Mouse (Mus musculus) intestine, postnatal 0 days (tissue): ENCODE measurements around the gene Calhm1. TPM values are rescaled to one million over a fixed set of nuclear protein-coding genes. Genes with fewer than 3 reads are reported as not detected.

Source experiments
- ATAC-seq: fragments of 200-750 bp; cut with Nextera tagmentation; 2 replicates; pipeline ENCODE4 v1.8.0; 2017; ENCODE audit warnings: mild to moderate bottlenecking, moderate TSS enrichment, moderate library complexity
- H3K27ac ChIP-seq: fragments of 300-500 bp; sonication (generic); 2 replicates; pipeline ENCODE4 v1.5.1; 2014; ENCODE audit warnings: mild to moderate bottlenecking, low read depth, low read length, moderate library complexity
- H3K27me3 ChIP-seq: fragments of 300-500 bp; sonication (generic); replicated peaks from 2 replicates; pipeline ENCODE4 v1.6.1; 2014; ENCODE audit warnings: low read length, mixed read lengths; ENCODE audit not compliant: control insufficient read depth, insufficient read depth
- H3K36me3 ChIP-seq: fragments of 300-500 bp; sonication (generic); 2 replicates; pipeline ENCODE4 v1.6.1; 2014; ENCODE audit warnings: mild to moderate bottlenecking, moderate library complexity; ENCODE audit not compliant: control insufficient read depth, insufficient read depth
- H3K4me1 ChIP-seq: fragments of 300-500 bp; sonication (generic); replicated peaks from 2 replicates; pipeline ENCODE4 v1.6.1; 2014; ENCODE audit warnings: antibody characterized with exemption, low read length, mixed read lengths; ENCODE audit not compliant: control insufficient read depth, insufficient read depth
- H3K4me2 ChIP-seq: fragments of 300-500 bp; sonication (generic); replicated peaks from 2 replicates; pipeline ENCODE4 v1.6.1; 2014; ENCODE audit warnings: low read depth, mild to moderate bottlenecking, moderate library complexity
- H3K4me3 ChIP-seq: fragments of 300-500 bp; sonication (generic); 2 replicates; pipeline ENCODE4 v1.5.1; 2014; ENCODE audit warnings: low read depth, low read length
- H3K9ac ChIP-seq: fragments of 300-500 bp; sonication (generic); 2 replicates; pipeline ENCODE4 v1.6.1; 2014; ENCODE audit warnings: mild to moderate bottlenecking, low read depth, low read length
- H3K9me3 ChIP-seq: fragments of 300-500 bp; sonication (generic); 2 replicates; pipeline ENCODE4 v1.6.1; 2016; ENCODE audit warnings: mixed run types; ENCODE audit not compliant: control insufficient read depth
- CTCF ChIP-seq: sonication (generic); IDR thresholded peaks from 2 replicates; pipeline ENCODE4 v1.5.1; 2016; ENCODE audit warnings: low read depth, mild to moderate bottlenecking, control low read depth, antibody characterized with exemption, moderate library complexity
- WGBS: fragments of 180-500 bp; shearing (Covaris S2); extraction: QIAGEN DNeasy Blood & Tissue Kit; methylation state at CpG from one replicate; pipeline ENCODE4 v1.1.7; 2014; 5-methylcytosine and 5-hydroxymethylcytosine counted together
- polyA plus RNA-seq: library from polyadenylated mRNA; unstranded; fragments of >200 nt; fragmentation: Nextera tagmentation; extraction: Ambion mirVana; gene quantifications from 2 replicates; pipeline ENCODE4 v1.2.1, GENCODE M21; 2015

The Calhm1 gene
- polyA plus RNA-seq, 1 experiment from 2014 or later, result not detected

GRCm38 (mm10) chr19:47135568-47135967 is 8.5 kb downstream of the Calhm1 start:
- H3K27ac ChIP-seq, result no peak overlapping the region
- no peaks in the 10 kb centered on the region for H3K9me3 ChIP-seq
- H3K9ac ChIP-seq, result no peak overlapping the region
- H3K4me1 ChIP-seq, result peaks cover 13% of the 10 kb centered on the region
- H3K36me3 ChIP-seq, result peaks cover 39% of the 10 kb centered on the region
- H3K4me2 ChIP-seq, result no peak overlapping the region
- WGBS, result 90% methylated on average over 17 of the region's 17 CpGs
- no peak overlapping the region for H3K4me3 ChIP-seq
- TF ChIP-seq CTCF, result no peak
- H3K27me3 ChIP-seq, result no peaks in the 10 kb centered on the region
- ATAC-seq, result no peak

- 84% methylated on average over 7 of the region's 7 CpGs for WGBS
- no peak overlapping the region for H3K4me3 ChIP-seq
- H3K9me3 ChIP-seq, result no peaks in the 10 kb centered on the region
- no peak overlapping the region for H3K9ac ChIP-seq
- ATAC-seq, result no peak
- no peak overlapping the region for H3K27ac ChIP-seq
- no peaks in the 10 kb centered on the region for H3K27me3 ChIP-seq
- no peak overlapping the region for H3K4me2 ChIP-seq
- no peak for TF ChIP-seq CTCF
- peaks cover 63% of the 10 kb centered on the region for H3K36me3 ChIP-seq
- peaks cover 10% of the 10 kb centered on the region for H3K4me1 ChIP-seq
These were observed 10.9 kb downstream of the Calhm1 start for GRCm38 (mm10) chr19:47133161-47133560.

- no peaks in the 10 kb centered on the region for H3K4me1 ChIP-seq
- no peak for ATAC-seq
- no peak for TF ChIP-seq CTCF
- 91% methylated on average over 15 of the region's 15 CpGs for WGBS
- no peaks in the 10 kb centered on the region for H3K27me3 ChIP-seq
- H3K4me3 ChIP-seq, result no peak overlapping the region
- H3K9me3 ChIP-seq, result no peaks in the 10 kb centered on the region
- H3K27ac ChIP-seq, result no peak overlapping the region
- peaks cover 88% of the 10 kb centered on the region for H3K36me3 ChIP-seq
- no peak overlapping the region for H3K9ac ChIP-seq
- H3K4me2 ChIP-seq, result no peak overlapping the region
These were observed 13.4 kb downstream of the Calhm1 start for GRCm38 (mm10) chr19:47130551-47131125.

DNA sequence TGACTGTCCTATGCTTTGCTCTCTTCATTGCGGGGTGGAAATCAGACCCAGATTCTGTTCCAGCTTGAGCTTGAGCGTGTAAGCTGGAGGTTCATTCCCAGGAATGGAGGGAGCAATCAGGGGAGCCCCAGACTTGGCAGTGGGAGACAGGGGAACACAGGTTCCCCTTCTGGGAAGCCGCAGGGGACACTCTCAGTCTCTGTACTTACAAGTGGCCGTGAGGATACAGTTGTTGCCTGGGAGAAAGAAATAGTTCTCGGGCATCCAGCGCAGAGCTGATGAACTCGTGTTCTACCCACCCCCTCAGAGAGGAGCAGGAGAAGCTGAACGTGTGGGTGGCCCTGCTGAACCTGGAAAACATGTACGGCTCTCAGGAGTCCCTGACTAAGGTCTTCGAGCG is 15.2 kb downstream of the Calhm1 start:
- peaks cover 90% of the 10 kb centered on the region for H3K36me3 ChIP-seq
- no peaks in the 10 kb centered on the region for H3K4me1 ChIP-seq
- H3K4me3 ChIP-seq, result no peak overlapping the region
- no peaks in the 10 kb centered on the region for H3K9me3 ChIP-seq
- no peak for TF ChIP-seq CTCF
- no peak for ATAC-seq
- WGBS, result 90% methylated on average over 11 of the region's 11 CpGs
- no peak overlapping the region for H3K27ac ChIP-seq
- H3K27me3 ChIP-seq, result no peaks in the 10 kb centered on the region
- H3K4me2 ChIP-seq, result no peak overlapping the region
- no peak overlapping the region for H3K9ac ChIP-seq

DNA sequence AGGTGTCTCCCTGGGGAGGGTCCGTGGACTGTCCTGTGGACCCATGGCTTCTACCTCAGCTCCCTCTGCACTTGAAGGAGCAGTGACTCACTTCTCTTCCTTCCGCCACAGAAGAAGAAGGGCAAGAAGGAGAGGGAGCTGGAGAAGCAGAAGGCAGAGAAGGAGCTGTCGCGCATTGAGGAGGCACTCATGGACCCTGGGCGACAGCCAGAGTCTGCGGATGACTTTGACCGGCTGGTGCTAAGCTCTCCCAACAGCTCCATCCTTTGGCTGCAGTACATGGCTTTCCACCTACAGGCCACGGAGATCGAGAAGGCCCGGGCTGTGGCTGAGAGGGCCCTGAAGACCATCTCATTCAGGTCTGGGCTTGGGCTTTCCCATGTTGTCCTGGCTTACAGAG is 15.9 kb downstream of the Calhm1 start:
- Histone ChIP-seq H3K36me3 (peaks cover 88% of the 10 kb centered on the region), H3K27ac (no peak overlapping the region), H3K27me3 (no peaks in the 10 kb centered on the region), H3K9ac (no peak overlapping the region), H3K4me2 (no peak overlapping the region), H3K4me3 (no peak overlapping the region), H3K9me3 (no peaks in the 10 kb centered on the region), H3K4me1 (no peaks in the 10 kb centered on the region)
- 95% methylated on average over 10 of the region's 10 CpGs for WGBS
- no peak for ATAC-seq
- no peak for TF ChIP-seq CTCF

GRCm38 (mm10) chr19:47122802-47123201 is 21.3 kb downstream of the Calhm1 start:
- H3K36me3 ChIP-seq, result peaks cover 60% of the 10 kb centered on the region
- no peak overlapping the region for H3K4me3 ChIP-seq
- peak; percentile 80 for TF ChIP-seq CTCF
- no peak overlapping the region for H3K9ac ChIP-seq
- H3K4me2 ChIP-seq, result no peak overlapping the region
- no peaks in the 10 kb centered on the region for H3K27me3 ChIP-seq
- no peak overlapping the region for H3K27ac ChIP-seq
- 25% methylated on average over 2 of the region's 2 CpGs for WGBS
- no peaks in the 10 kb centered on the region for H3K4me1 ChIP-seq
- H3K9me3 ChIP-seq, result no peaks in the 10 kb centered on the region
- ATAC-seq, result no peak

- 45% methylated on average over 4 of the region's 4 CpGs for WGBS
- H3K36me3 ChIP-seq, result peaks cover 53% of the 10 kb centered on the region
These were observed 23.0 kb downstream of the Calhm1 start for GRCm38 (mm10) chr19:47121054-47121453.

More at GRCm38 (mm10) chr19:47121054-47121453, 23.0 kb downstream of the Calhm1 start:
- H3K9me3 ChIP-seq, result no peaks in the 10 kb centered on the region
- no peak overlapping the region for H3K4me2 ChIP-seq
- H3K4me1 ChIP-seq, result no peaks in the 10 kb centered on the region
- no peak overlapping the region for H3K4me3 ChIP-seq
- no peak for ATAC-seq
- peak; percentile 91 for TF ChIP-seq CTCF
- no peak overlapping the region for H3K27ac ChIP-seq
- no peak overlapping the region for H3K9ac ChIP-seq
- H3K27me3 ChIP-seq, result no peaks in the 10 kb centered on the region
